In genomic region chr9:55125735-55126134, GRCm38 (mm10) we compare ENCODE assay signal across 16 mouse cellular contexts. TPM values are rescaled to one million over a fixed set of nuclear protein-coding genes. Genes with fewer than 3 reads are reported as not detected.
DNase-seq lines count a peak whose midpoint lies in the region; ATAC-seq lines count a peak whose summit lies in the region.
"Had no signal": no experiment of that assay in that cellular context is flagged by ENCODE, and none has a peak within 500 bp of the region (broad histone marks: within the 10 kb centered on the region; RNA-seq: fewer than 3 reads in every experiment).

No protein-coding gene starts in this region.

- peak; percentile 63 for ATAC-seq in common myeloid progenitor, adult 5-6 weeks (replicated peaks; ENCODE audit: low read depth, poor library complexity, severe bottlenecking)
- ATAC-seq: forebrain, embryonic 16.5 days; hindbrain, embryonic 16.5 days had no signal

- DNase-seq in 416B (ENCODE audit: low read depth) = peak; percentile 81
- DNase-seq in CD4-positive, CD25-positive, alpha-beta regulatory T cell, adult 2 months (ENCODE audit: low read depth, low spot score) = peak; percentile 10
- no peak for DNase-seq in cerebellum, postnatal 4 days (ENCODE audit: low spot score in 2 of 2)
- no peak for DNase-seq in right cerebral cortex, postnatal 14 days
- DNase-seq in right cerebral cortex, postnatal 10 days (ENCODE audit: low spot score in 2 of 2) = no peak
- DNase-seq: adrenal gland, adult 8-10 months; adrenal gland, postnatal 36 days; cerebellum, adult 8-10 months; cerebellum, postnatal 14 days; gastrocnemius, postnatal 10 days; heart, adult 2 months; heart, postnatal 36 days; kidney, adult 11 months had no signal

RNA-seq across cellular contexts. Expression of gene Ube2q2, which starts 22.9 kb away (rescaled TPM):
- 49.5 and 59.2 TPM in 2 replicates for total RNA-seq in common myeloid progenitor, adult 5-6 weeks (2017)

Comparison
In these comparisons a context has a peak if more than half of its experiments do, and no peak if none do; other contexts are left out.
1. DNase-seq: peak in 416B (single experiment) and CD4-positive, CD25-positive, alpha-beta regulatory T cell, adult 2 months (single experiment); none in cerebellum, postnatal 4 days (0 of 2), right cerebral cortex, postnatal 14 days (single experiment) and right cerebral cortex, postnatal 10 days (0 of 2).